Mouse (Mus musculus): ENCODE results near the gene Snrpb. TPM values are rescaled to one million over a fixed set of nuclear protein-coding genes. Genes with fewer than 3 reads are reported as not detected.

The Snrpb gene
- 100 to 1,000 TPM; 155 to 170 TPM for total RNA-seq (2021)
- long read RNA-seq, experiment 1, transcript Snrpb-201 (7 exons, 1,161 nt): major isoform, 192 of 202 reads
- long read RNA-seq, experiment 1, partial matches to known transcripts: 4 of 202 reads
- long read RNA-seq, experiment 1, other reads (novel, unspliced or antisense): 6 of 202 reads
- long read RNA-seq, experiment 2, transcript Snrpb-201 (7 exons, 1,161 nt): major isoform, 293 of 303 reads
- long read RNA-seq, experiment 2, partial matches to known transcripts: 3 of 303 reads
- long read RNA-seq, experiment 2, other reads (novel, unspliced or antisense): 5 of 303 reads

- peak; percentile 92 for DNase-seq
Measured at GRCm38 (mm10) chr2:130178706-130179506, at the start of gene Snrpb. Gene Snrpb (minus strand): TSS chr2:130179403.

GRCm38 (mm10) chr2:130211581-130211980 lies 32.4 kb upstream of the Snrpb start:
- no peak for DNase-seq

GRCm38 (mm10) chr2:130209636-130210035 lies 30.4 kb upstream of the Snrpb start:
- no peak for DNase-seq

GRCm38 (mm10) chr2:130207996-130208395 lies 28.8 kb upstream of the Snrpb start:
- no peak for DNase-seq

- no peak for DNase-seq
Measured at GRCm38 (mm10) chr2:130207376-130207775, 28.2 kb upstream of the Snrpb start.

- no peak for DNase-seq
Measured at GRCm38 (mm10) chr2:130200961-130201360, 21.8 kb upstream of the Snrpb start.

- no peak for DNase-seq
Measured at GRCm38 (mm10) chr2:130194894-130195293, 15.7 kb upstream of the Snrpb start, which contains the start of gene Tmc2. Gene Tmc2 (plus strand): TSS chr2:130195194.

GRCm38 (mm10) chr2:130188391-130188790 lies 9.2 kb upstream of the Snrpb start:
- no peak for DNase-seq

GRCm38 (mm10) chr2:130179507-130180019 lies 360 bp upstream of the Snrpb start:
- no peak for DNase-seq

- DNase-seq: no peak
Measured at GRCm38 (mm10) chr2:130178381-130178705, 860 bp downstream of the Snrpb start.

GRCm38 (mm10) chr2:130176820-130177219 lies 2.4 kb downstream of the Snrpb start:
- no peak for DNase-seq

- no peak for DNase-seq
Measured at GRCm38 (mm10) chr2:130171674-130172073, 7.5 kb downstream of the Snrpb start.

- peak; percentile 66 for DNase-seq
Measured at GRCm38 (mm10) chr2:130167861-130168260, 11.3 kb downstream of the Snrpb start.

- DNase-seq: no peak
Measured at GRCm38 (mm10) chr2:130166311-130167214, 12.6 kb downstream of the Snrpb start.

GRCm38 (mm10) chr2:130162701-130163100 lies 16.5 kb downstream of the Snrpb start:
- DNase-seq: no peak

- no peak for DNase-seq
Measured at GRCm38 (mm10) chr2:130158088-130158437, 21.1 kb downstream of the Snrpb start.

GRCm38 (mm10) chr2:130157231-130158087 lies 21.7 kb downstream of the Snrpb start:
- no peak for DNase-seq

- DNase-seq: no peak
Measured at GRCm38 (mm10) chr2:130155851-130156250, 23.4 kb downstream of the Snrpb start.

- no peak for DNase-seq
Measured at GRCm38 (mm10) chr2:130155171-130155570, 24.0 kb downstream of the Snrpb start.

GRCm38 (mm10) chr2:130146089-130146668 lies 33.0 kb downstream of the Snrpb start:
- DNase-seq: no peak

GRCm38 (mm10) chr2:130144703-130145324 lies 34.4 kb downstream of the Snrpb start:
- no peak for DNase-seq
